Mouse (Mus musculus) heart, embryonic 16.5 days (tissue): ENCODE data around the gene Olfr748. TPM values are rescaled to one million over a fixed set of nuclear protein-coding genes. Genes with fewer than 3 reads are reported as not detected.
"Not testable (repeated sequence)": the region's sequence is repeated elsewhere in the genome, so short reads cannot be mapped to it uniquely, and the experiment has no call there.

Source experiments
- ATAC-seq: fragments of 200-750 bp; cut with Nextera tagmentation; replicated peaks from 2 replicates; pipeline ENCODE4 v1.8.0; 2017; ENCODE audit warnings: moderate number of reproducible peaks; ENCODE audit not compliant: insufficient read depth, low FRiP score; ENCODE audit errors: extremely low read depth
- H3K27ac ChIP-seq: fragments of 300-500 bp; sonication (generic); 2 replicates; pipeline ENCODE4 v1.5.1; 2014; ENCODE audit warnings: mild to moderate bottlenecking, low read length, control low read depth, moderate library complexity
- H3K27me3 ChIP-seq: fragments of 300-500 bp; sonication (generic); 2 replicates; pipeline ENCODE4 v1.6.1; 2014; ENCODE audit warnings: low read length, mixed read lengths; ENCODE audit not compliant: control insufficient read depth, insufficient read depth
- H3K36me3 ChIP-seq: fragments of 300-500 bp; sonication (generic); 2 replicates; pipeline ENCODE4 v1.6.1; 2014; ENCODE audit not compliant: control insufficient read depth, insufficient read depth
- H3K4me1 ChIP-seq: fragments of 300-500 bp; sonication (generic); 2 replicates; pipeline ENCODE4 v1.6.1; 2014; ENCODE audit warnings: low read length, mixed read lengths; ENCODE audit not compliant: control insufficient read depth, insufficient read depth
- H3K4me2 ChIP-seq: fragments of 300-500 bp; sonication (generic); 2 replicates; pipeline ENCODE4 v1.6.1; 2014; ENCODE audit warnings: low read depth, mild to moderate bottlenecking, control low read depth, low read length
- H3K4me3 ChIP-seq: fragments of 300-500 bp; sonication (generic); 2 replicates; pipeline ENCODE4 v1.5.1; 2014; ENCODE audit warnings: mild to moderate bottlenecking, control low read depth, low read length
- H3K9ac ChIP-seq: fragments of 300-500 bp; sonication (generic); 2 replicates; pipeline ENCODE4 v1.6.1; 2014; ENCODE audit warnings: low read length, control low read depth
- H3K9me3 ChIP-seq: fragments of 300-500 bp; sonication (generic); replicated peaks from 2 replicates; pipeline ENCODE4 v1.6.1; 2016; ENCODE audit warnings: low read length; ENCODE audit not compliant: control insufficient read depth
- WGBS: fragments of 180-500 bp; shearing (Covaris S2); extraction: QIAGEN DNeasy Blood & Tissue Kit; methylation state at CpG from one replicate; pipeline ENCODE4 v1.1.7; 2014; 5-methylcytosine and 5-hydroxymethylcytosine counted together
- polyA plus RNA-seq: library from polyadenylated mRNA; unstranded; fragments of >200 nt; fragmentation: Nextera tagmentation; extraction: Ambion mirVana; gene quantifications from 2 replicates; pipeline ENCODE4 v1.2.1, GENCODE M21; 2015

Gene Olfr748
- polyA plus RNA-seq: not detected in 2 replicates

GRCm38 (mm10) chr14:50707073-50707472 lies at the start of gene Olfr748:
Gene Olfr748, plus strand, starts transcription at chr14:50707373.
- H3K27me3 ChIP-seq: no peaks in the 10 kb centered on the region
- WGBS: 65% methylated on average over 1 of the region's 1 CpGs
- H3K4me3 ChIP-seq: no peak within 1 kb of the TSS
- H3K4me2 ChIP-seq: no peak within 1 kb of the TSS
- no peaks in the 10 kb centered on the region for H3K36me3 ChIP-seq
- no peak within 1 kb of the TSS for H3K9ac ChIP-seq
- no peak for ATAC-seq
- H3K27ac ChIP-seq: no peak within 1 kb of the TSS
- H3K4me1 ChIP-seq: no peaks in the 10 kb centered on the region
- H3K9me3 ChIP-seq: no peaks in the 10 kb centered on the region

- ATAC-seq: no peak
- H3K4me3 ChIP-seq: no peak within 1 kb of the TSS
- no peaks in the 10 kb centered on the region for H3K4me1 ChIP-seq
- H3K27ac ChIP-seq: no peak within 1 kb of the TSS
- H3K4me2 ChIP-seq: no peak within 1 kb of the TSS
- H3K9me3 ChIP-seq: no peaks in the 10 kb centered on the region
- H3K9ac ChIP-seq: no peak within 1 kb of the TSS
- 86% methylated on average over 3 of the region's 3 CpGs for WGBS
- no peaks in the 10 kb centered on the region for H3K27me3 ChIP-seq
- no peaks in the 10 kb centered on the region for H3K36me3 ChIP-seq
Measured at GRCm38 (mm10) chr14:50693106-50693505, 14.1 kb upstream of the Olfr748 start, which contains the start of gene Olfr747. Gene Olfr747, minus strand, starts transcription at chr14:50693206.

- H3K9me3 ChIP-seq, H3K27ac ChIP-seq, H3K9ac ChIP-seq, H3K4me1 ChIP-seq, H3K36me3 ChIP-seq, H3K4me2 ChIP-seq, ATAC-seq, H3K4me3 ChIP-seq, H3K27me3 ChIP-seq: not testable (repeated sequence)
- WGBS: 86% methylated on average over 15 of the region's 15 CpGs
Measured at GRCm38 (mm10) chr14:50719875-50720274, 12.7 kb downstream of the Olfr748 start.

GRCm38 (mm10) chr14:50722371-50722770 lies 15.2 kb downstream of the Olfr748 start:
- 69% methylated on average over 3 of the region's 4 CpGs for WGBS
- H3K9ac ChIP-seq, H3K4me3 ChIP-seq, H3K27ac ChIP-seq, H3K4me1 ChIP-seq, H3K9me3 ChIP-seq, H3K27me3 ChIP-seq, H3K4me2 ChIP-seq, H3K36me3 ChIP-seq, ATAC-seq: not testable (repeated sequence)

- no peak overlapping the region for H3K27ac ChIP-seq
- H3K4me3 ChIP-seq: no peak overlapping the region
- no peaks in the 10 kb centered on the region for H3K36me3 ChIP-seq
- H3K4me1 ChIP-seq: no peaks in the 10 kb centered on the region
- no peak overlapping the region for H3K9ac ChIP-seq
- WGBS: 67% methylated on average over 2 of the region's 2 CpGs
- H3K4me2 ChIP-seq: no peak overlapping the region
- H3K27me3 ChIP-seq: no peaks in the 10 kb centered on the region
- H3K9me3 ChIP-seq: no peaks in the 10 kb centered on the region
- ATAC-seq: no peak
Measured at GRCm38 (mm10) chr14:50740334-50740733, 33.2 kb downstream of the Olfr748 start.

- no peak overlapping the region for H3K27ac ChIP-seq
- no peak overlapping the region for H3K4me3 ChIP-seq
- 54% methylated on average over 2 of the region's 2 CpGs for WGBS
- ATAC-seq: no peak
- H3K9ac ChIP-seq: no peak overlapping the region
- no peaks in the 10 kb centered on the region for H3K9me3 ChIP-seq
- no peaks in the 10 kb centered on the region for H3K36me3 ChIP-seq
- no peak overlapping the region for H3K4me2 ChIP-seq
- H3K4me1 ChIP-seq: no peaks in the 10 kb centered on the region
- no peaks in the 10 kb centered on the region for H3K27me3 ChIP-seq
Measured at GRCm38 (mm10) chr14:50741584-50741983, 34.4 kb downstream of the Olfr748 start.

- Histone ChIP-seq H3K36me3 (no peaks in the 10 kb centered on the region), H3K9me3 (no peaks in the 10 kb centered on the region), H3K9ac (no peak within 1 kb of the TSS), H3K4me3 (no peak within 1 kb of the TSS), H3K27ac (no peak within 1 kb of the TSS), H3K27me3 (no peaks in the 10 kb centered on the region), H3K4me2 (no peak within 1 kb of the TSS), H3K4me1 (no peaks in the 10 kb centered on the region)
- ATAC-seq: no peak
Measured at GRCm38 (mm10) chr14:50744994-50745393, 37.8 kb downstream of the Olfr748 start, which contains the start of gene Olfr749. Gene Olfr749, minus strand, starts transcription at chr14:50745094.

GRCm38 (mm10) chr14:50758416-50759085 lies 51.4 kb downstream of the Olfr748 start:
- Histone ChIP-seq H3K4me3 (no peak overlapping the region), H3K4me2 (no peak overlapping the region), H3K36me3 (no peaks in the 10 kb centered on the region), H3K4me1 (no peaks in the 10 kb centered on the region), H3K9ac (no peak overlapping the region), H3K27me3 (no peaks in the 10 kb centered on the region), H3K9me3 (no peaks in the 10 kb centered on the region), H3K27ac (no peak overlapping the region)
- ATAC-seq: no peak
- 73% methylated on average over 5 of the region's 5 CpGs for WGBS
